Mouse (Mus musculus) embryo, embryonic 11.5 days (tissue): ENCODE results near the gene Wnt10a.
A peak's percentile ranks its signal among the peaks of the same experiment; 100 is the strongest.

Experiments used
- DNase-seq: peaks from one replicate; pipeline ENCODE4 v3.0.0-alpha.2; 2012; ENCODE audit warnings: low read depth, low spot score

Gene Wnt10a

GRCm38 (mm10) chr1:74791249-74791648, at the start of gene Wnt10a:
Gene Wnt10a, plus strand, starts transcription at chr1:74791516.
- DNase-seq, result no peak

- no peak for DNase-seq
Measured at GRCm38 (mm10) chr1:74747335-74747734, 44.0 kb upstream of the Wnt10a start.

- DNase-seq, result no peak
Measured at GRCm38 (mm10) chr1:74748643-74749271, 42.6 kb upstream of the Wnt10a start, which contains the start of gene Prkag3. Gene Prkag3, minus strand, starts transcription at chr1:74749221.

- DNase-seq, result no peak
Measured at GRCm38 (mm10) chr1:74749301-74749700, 42.0 kb upstream of the Wnt10a start.

- no peak for DNase-seq
Measured at GRCm38 (mm10) chr1:74750683-74751082, 40.6 kb upstream of the Wnt10a start.

- DNase-seq, result no peak
Measured at GRCm38 (mm10) chr1:74752150-74752549, 39.2 kb upstream of the Wnt10a start.

GRCm38 (mm10) chr1:74752833-74753232, 38.5 kb upstream of the Wnt10a start:
- no peak for DNase-seq

- DNase-seq, result no peak
Measured at GRCm38 (mm10) chr1:74753266-74753974, 37.9 kb upstream of the Wnt10a start.

GRCm38 (mm10) chr1:74754175-74754785, 37.0 kb upstream of the Wnt10a start:
- no peak for DNase-seq

GRCm38 (mm10) chr1:74759773-74760172, 31.5 kb upstream of the Wnt10a start:
- peak; percentile 32 for DNase-seq

- peak; percentile 79 for DNase-seq
Measured at GRCm38 (mm10) chr1:74763081-74763480, 28.2 kb upstream of the Wnt10a start.

- no peak for DNase-seq
Measured at GRCm38 (mm10) chr1:74770727-74771466, 20.4 kb upstream of the Wnt10a start.

GRCm38 (mm10) chr1:74771467-74771844, 19.9 kb upstream of the Wnt10a start:
- DNase-seq, result no peak

- DNase-seq, result no peak
Measured at GRCm38 (mm10) chr1:74771845-74771930, 19.6 kb upstream of the Wnt10a start, which contains the start of gene Wnt6. Gene Wnt6, plus strand, starts transcription at chr1:74771892.

- DNase-seq, result no peak
Measured at GRCm38 (mm10) chr1:74771931-74772620, 19.2 kb upstream of the Wnt10a start.

GRCm38 (mm10) chr1:74773136-74773535, 18.2 kb upstream of the Wnt10a start:
- peak; percentile 61 for DNase-seq

GRCm38 (mm10) chr1:74774062-74774461, 17.3 kb upstream of the Wnt10a start:
- DNase-seq, result no peak

GRCm38 (mm10) chr1:74775816-74776215, 15.5 kb upstream of the Wnt10a start:
- DNase-seq, result no peak

- no peak for DNase-seq
Measured at GRCm38 (mm10) chr1:74778934-74779486, 12.3 kb upstream of the Wnt10a start.

GRCm38 (mm10) chr1:74782045-74782444, 9.3 kb upstream of the Wnt10a start:
- no peak for DNase-seq

GRCm38 (mm10) chr1:74783554-74783953, 7.8 kb upstream of the Wnt10a start:
- no peak for DNase-seq
